Mouse (Mus musculus) heart, embryonic 13.5 days (tissue): Measurements from ENCODE around the gene Slc29a1. TPM values are rescaled to one million over a fixed set of nuclear protein-coding genes. Genes with fewer than 3 reads are reported as not detected.

Source experiments
- ATAC-seq: fragments of 200-750 bp; cut with Nextera tagmentation; 2 replicates; pipeline ENCODE4 v1.8.0; 2017; ENCODE audit warnings: moderate TSS enrichment; ENCODE audit not compliant: insufficient number of reproducible peaks, low FRiP score, low TSS enrichment; ENCODE audit errors: extremely low read depth
- H3K27ac ChIP-seq: fragments of 300-500 bp; sonication (generic); replicated peaks from 2 replicates; pipeline ENCODE4 v1.5.1; 2015; ENCODE audit warnings: moderate library complexity, mild to moderate bottlenecking, inconsistent platforms
- H3K27me3 ChIP-seq: fragments of 300-500 bp; sonication (generic); replicated peaks from 2 replicates; pipeline ENCODE4 v1.6.1; 2015; ENCODE audit warnings: mild to moderate bottlenecking, inconsistent platforms
- H3K36me3 ChIP-seq: fragments of 300-500 bp; sonication (generic); 2 replicates; pipeline ENCODE4 v1.6.1; 2015; ENCODE audit warnings: mild to moderate bottlenecking, inconsistent platforms
- H3K4me1 ChIP-seq: fragments of 300-500 bp; sonication (generic); 2 replicates; pipeline ENCODE4 v1.6.1; 2015; ENCODE audit warnings: inconsistent platforms
- H3K4me2 ChIP-seq: fragments of 300-500 bp; sonication (generic); 2 replicates; pipeline ENCODE4 v1.6.1; 2015; ENCODE audit warnings: inconsistent platforms, mild to moderate bottlenecking, moderate library complexity
- H3K4me3 ChIP-seq: fragments of 300-500 bp; sonication (generic); 2 replicates; pipeline ENCODE4 v1.5.1; 2015; ENCODE audit warnings: moderate library complexity, mild to moderate bottlenecking, inconsistent platforms
- H3K9ac ChIP-seq: fragments of 300-500 bp; sonication (generic); 2 replicates; pipeline ENCODE4 v1.6.1; 2015; ENCODE audit warnings: inconsistent platforms, mild to moderate bottlenecking, moderate library complexity
- H3K9me3 ChIP-seq: fragments of 300-500 bp; sonication (generic); 2 replicates; pipeline ENCODE4 v1.6.1; 2016; ENCODE audit warnings: inconsistent platforms
- WGBS: fragments of 180-500 bp; shearing (Covaris S2); methylation state at CpG from one replicate; pipeline ENCODE4 v1.1.7; 2015; ENCODE audit warnings: mixed read lengths; 5-methylcytosine and 5-hydroxymethylcytosine counted together
- polyA plus RNA-seq: library from polyadenylated mRNA; unstranded; fragments of >200 nt; fragmentation: Nextera tagmentation; extraction: Ambion mirVana; gene quantifications from 2 replicates; pipeline ENCODE4 v1.2.1, GENCODE M21; 2015

Gene Slc29a1
- polyA plus RNA-seq, 1 experiment from 2014 or later: 68.8 TPM

DNA sequence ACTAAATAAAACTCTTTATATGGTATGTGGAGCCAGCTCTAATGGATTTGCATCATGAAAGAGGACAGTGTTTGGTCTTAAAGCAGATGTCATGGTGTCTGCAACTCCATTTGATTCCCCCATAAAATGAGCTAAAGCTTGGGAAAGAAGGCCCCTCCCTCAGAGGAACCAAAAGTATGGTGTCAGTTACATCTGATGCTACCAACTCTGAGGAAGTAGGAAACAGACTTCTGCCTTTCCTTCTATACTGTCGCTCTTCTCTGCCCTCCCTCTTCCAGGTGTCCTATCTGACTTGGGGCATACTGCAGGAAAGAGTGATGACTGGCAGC, 33.4 kb downstream of the Slc29a1 start:
- Histone ChIP-seq H3K27ac (0 out of 2 replicates have a peak overlapping the region, but pooled peaks have one; percentile 50), H3K27me3 (no peaks in the 10 kb centered on the region), H3K4me3 (no peak overlapping the region), H3K9ac (no peak overlapping the region), H3K4me2 (no peak overlapping the region), H3K9me3 (no peaks in the 10 kb centered on the region), H3K4me1 (peaks cover 66% of the 10 kb centered on the region), H3K36me3 (peaks cover 60% of the 10 kb centered on the region)
- no peak for ATAC-seq
- WGBS: 67% methylated on average over 1 of the region's 1 CpGs

DNA sequence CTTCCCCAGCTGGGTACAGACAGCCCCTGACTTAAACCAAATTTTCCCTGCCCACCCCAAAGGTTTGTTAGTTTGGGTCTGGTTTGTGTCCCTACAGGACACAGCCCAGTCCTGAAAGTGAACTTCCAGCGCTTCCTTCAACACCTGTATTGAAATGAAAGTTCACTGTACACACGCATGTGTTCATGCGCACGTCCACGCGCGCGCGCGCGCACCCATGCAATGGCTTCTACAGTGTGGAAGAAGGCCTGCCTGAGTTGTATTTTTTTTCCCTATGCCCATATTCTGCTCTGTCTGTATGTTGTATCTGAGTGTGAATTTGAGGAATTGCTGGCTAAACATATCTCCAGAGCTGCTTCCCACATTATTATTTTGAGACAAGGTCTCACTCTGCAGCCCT, 34.3 kb downstream of the Slc29a1 start:
- no peak for ATAC-seq
- peak overlapping the region; percentile 76 for H3K4me3 ChIP-seq
- WGBS: 95% methylated on average over 11 of the region's 11 CpGs
- H3K27me3 ChIP-seq: no peaks in the 10 kb centered on the region
- peak overlapping the region; percentile 82 for H3K4me2 ChIP-seq
- H3K36me3 ChIP-seq: peaks cover 51% of the 10 kb centered on the region
- peaks cover 57% of the 10 kb centered on the region for H3K4me1 ChIP-seq
- peak overlapping the region; percentile 95 for H3K9ac ChIP-seq
- no peaks in the 10 kb centered on the region for H3K9me3 ChIP-seq
- H3K27ac ChIP-seq: no peak overlapping the region

DNA sequence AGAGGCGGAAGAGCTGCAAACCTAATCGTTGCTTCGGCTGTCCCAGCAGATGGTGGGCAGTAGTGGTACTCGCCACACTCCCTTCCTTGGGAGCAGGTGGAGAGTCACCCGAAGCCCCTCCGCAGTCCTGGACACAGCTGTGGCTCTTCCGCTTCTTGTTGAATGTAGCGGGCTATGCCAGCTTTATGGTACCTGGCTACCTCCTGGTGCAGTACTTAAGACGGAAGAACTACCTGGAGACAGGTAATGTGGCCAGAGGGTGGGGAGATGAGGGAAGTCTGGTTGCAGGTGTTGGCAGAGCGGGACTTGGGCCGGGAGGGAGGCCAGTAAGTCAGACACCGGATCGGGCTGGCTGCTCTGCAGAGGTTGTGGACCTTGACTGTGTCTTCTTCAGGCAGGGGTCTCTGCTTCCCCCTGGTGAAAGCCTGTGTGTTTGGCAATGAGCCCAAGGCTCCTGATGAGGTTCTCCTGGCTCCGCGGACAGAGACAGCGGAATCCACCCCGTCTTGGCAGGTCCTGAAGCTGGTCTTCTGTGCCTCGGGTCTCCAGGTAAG, 34.8 kb downstream of the Slc29a1 start:
- Histone ChIP-seq H3K9me3 (no peaks in the 10 kb centered on the region), H3K27me3 (no peaks in the 10 kb centered on the region), H3K27ac (peak overlapping the region; percentile 76), H3K9ac (peak overlapping the region; percentile 95), H3K4me2 (peak overlapping the region; percentile 82), H3K36me3 (peaks cover 46% of the 10 kb centered on the region), H3K4me1 (peaks cover 52% of the 10 kb centered on the region), H3K4me3 (peak overlapping the region; percentile 76)
- ATAC-seq: no peak
- 11% methylated on average over 18 of the region's 18 CpGs for WGBS

DNA sequence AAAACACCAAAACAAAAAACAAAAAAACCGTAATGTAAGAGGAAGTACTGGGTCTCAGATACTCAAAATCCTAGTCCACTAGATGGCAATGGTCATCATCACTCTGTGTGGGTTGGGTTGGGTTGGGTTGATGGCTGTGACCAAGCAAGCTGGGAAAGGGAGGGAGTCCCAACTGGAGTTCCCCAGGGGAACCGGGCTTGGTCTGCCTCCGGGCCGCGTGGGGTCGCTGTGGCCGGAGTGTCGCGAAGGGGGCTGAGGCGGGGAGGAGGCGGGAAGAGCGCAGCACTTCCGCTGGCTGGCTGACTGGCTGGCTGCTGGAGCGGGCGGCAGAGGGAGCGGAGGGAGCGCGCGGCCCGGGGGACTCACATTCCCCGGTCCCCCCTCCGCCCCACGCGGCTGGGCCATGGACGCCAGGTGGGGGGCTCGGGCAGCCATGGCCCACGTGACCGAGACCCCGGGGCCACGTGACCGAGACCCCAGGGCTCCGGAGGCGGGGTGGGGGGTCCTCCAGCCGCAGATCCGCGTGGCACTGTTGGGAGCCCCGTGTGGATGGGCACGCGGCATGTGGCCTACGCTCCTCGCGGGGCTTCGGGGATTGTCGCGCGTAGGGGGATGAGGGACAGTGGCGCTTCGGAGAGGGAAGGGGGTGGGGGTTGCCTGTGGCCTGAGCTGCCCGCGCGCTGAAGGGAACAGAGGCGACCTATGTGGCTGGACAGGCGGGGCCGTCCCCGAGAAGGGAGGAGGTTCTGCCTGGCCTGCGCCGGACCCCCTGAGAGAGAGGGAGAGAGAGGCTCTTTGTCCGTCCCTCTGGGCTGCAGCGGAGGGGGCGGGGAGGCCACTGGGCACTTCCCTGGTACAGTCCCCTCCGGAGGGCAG, 35.5 kb downstream of the Slc29a1 start, which contains the start of gene Slc35b2:
Gene Slc35b2, plus strand, starts transcription at position 220 of the 876 bp plus-strand sequence.
- peak within 1 kb of the TSS; percentile 95 for H3K9ac ChIP-seq
- peak within 1 kb of the TSS; percentile 76 for H3K4me3 ChIP-seq
- peak within 1 kb of the TSS; percentile 76 for H3K27ac ChIP-seq
- H3K4me2 ChIP-seq: peak within 1 kb of the TSS; percentile 82
- peaks cover 39% of the 10 kb centered on the region for H3K36me3 ChIP-seq
- H3K9me3 ChIP-seq: no peaks in the 10 kb centered on the region
- peaks cover 45% of the 10 kb centered on the region for H3K4me1 ChIP-seq
- peak; percentile 72 for ATAC-seq
- WGBS: under 1% methylated on average over 53 of the region's 61 CpGs
- H3K27me3 ChIP-seq: peaks cover 2% of the 10 kb centered on the region; the same call in 1 of the 2 replicates

DNA sequence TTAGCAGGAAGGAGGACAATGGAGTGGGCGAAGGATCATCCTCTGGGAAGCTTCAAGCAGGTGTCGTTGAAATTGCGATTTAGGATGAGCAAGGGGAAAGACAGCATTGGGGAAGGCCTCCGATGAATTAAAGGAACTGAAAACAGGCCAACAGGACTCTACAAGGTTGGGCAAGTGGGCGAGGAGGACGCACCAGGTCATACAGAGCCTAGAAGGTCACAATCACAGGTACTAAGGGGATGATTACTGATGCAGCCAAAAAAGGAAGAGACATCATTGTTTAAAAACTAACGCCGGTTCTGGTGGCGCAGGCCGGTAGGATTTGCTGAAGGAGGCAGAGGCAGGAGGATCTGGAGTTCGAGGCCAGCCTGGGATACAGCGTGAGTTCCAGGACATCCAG, 36.2 kb downstream of the Slc29a1 start:
- Histone ChIP-seq H3K27me3 (peaks cover 9% of the 10 kb centered on the region), H3K4me3 (peak overlapping the region; percentile 76; the same call in 1 of the 2 replicates), H3K27ac (no peak overlapping the region), H3K36me3 (peaks cover 32% of the 10 kb centered on the region), H3K9me3 (no peaks in the 10 kb centered on the region), H3K4me2 (peak overlapping the region; percentile 82), H3K9ac (0 out of 2 replicates have a peak overlapping the region, but pooled peaks have one; percentile 95), H3K4me1 (peaks cover 38% of the 10 kb centered on the region)
- 70% methylated on average over 12 of the region's 12 CpGs for WGBS
- ATAC-seq: no peak

DNA sequence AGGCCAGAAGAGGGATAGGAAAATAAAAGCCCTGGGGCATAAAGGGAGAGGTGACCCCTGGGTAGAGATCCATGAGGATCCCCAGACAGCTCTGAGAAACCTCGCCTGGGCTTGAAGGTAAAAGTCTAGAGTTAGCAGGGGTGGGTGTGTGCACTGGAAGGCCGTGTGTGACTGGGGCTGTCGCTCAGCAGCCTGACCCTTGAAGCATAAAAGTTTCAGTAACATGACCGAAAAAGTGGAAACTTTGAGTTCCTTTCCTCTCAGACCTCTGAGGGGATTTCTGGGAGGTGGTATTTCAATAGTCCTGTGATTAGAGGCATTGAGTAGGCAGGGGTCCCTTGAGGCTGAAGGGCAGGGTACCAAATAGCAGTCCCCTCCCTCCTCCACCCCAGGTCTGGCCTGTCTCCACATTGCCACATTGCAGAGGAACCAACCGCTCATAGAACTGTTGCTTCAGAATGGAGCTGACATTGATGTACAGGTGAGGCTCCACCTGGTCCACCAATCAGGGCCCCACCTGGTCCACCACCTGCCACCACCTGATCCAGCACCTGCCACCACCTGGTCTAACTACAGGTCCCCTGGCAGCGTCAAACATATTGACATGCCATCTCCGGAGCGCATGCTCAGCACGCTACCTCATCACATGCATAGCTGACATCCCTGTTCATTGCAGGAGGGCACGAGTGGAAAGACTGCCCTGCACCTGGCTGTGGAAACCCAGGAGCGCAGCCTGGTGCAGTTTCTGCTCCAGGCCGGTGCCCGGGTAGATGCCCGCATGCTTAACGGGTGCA, 39.5 kb downstream of the Slc29a1 start:
- peaks cover under 1% of the 10 kb centered on the region; the same call in 1 of the 2 replicates for H3K36me3 ChIP-seq
- no peak overlapping the region for H3K27ac ChIP-seq
- H3K4me2 ChIP-seq: no peak overlapping the region
- peaks cover 30% of the 10 kb centered on the region for H3K27me3 ChIP-seq
- no peak overlapping the region for H3K9ac ChIP-seq
- no peak overlapping the region for H3K4me3 ChIP-seq
- 81% methylated on average over 15 of the region's 15 CpGs for WGBS
- H3K9me3 ChIP-seq: no peaks in the 10 kb centered on the region
- H3K4me1 ChIP-seq: peaks cover 32% of the 10 kb centered on the region
- no peak for ATAC-seq

DNA sequence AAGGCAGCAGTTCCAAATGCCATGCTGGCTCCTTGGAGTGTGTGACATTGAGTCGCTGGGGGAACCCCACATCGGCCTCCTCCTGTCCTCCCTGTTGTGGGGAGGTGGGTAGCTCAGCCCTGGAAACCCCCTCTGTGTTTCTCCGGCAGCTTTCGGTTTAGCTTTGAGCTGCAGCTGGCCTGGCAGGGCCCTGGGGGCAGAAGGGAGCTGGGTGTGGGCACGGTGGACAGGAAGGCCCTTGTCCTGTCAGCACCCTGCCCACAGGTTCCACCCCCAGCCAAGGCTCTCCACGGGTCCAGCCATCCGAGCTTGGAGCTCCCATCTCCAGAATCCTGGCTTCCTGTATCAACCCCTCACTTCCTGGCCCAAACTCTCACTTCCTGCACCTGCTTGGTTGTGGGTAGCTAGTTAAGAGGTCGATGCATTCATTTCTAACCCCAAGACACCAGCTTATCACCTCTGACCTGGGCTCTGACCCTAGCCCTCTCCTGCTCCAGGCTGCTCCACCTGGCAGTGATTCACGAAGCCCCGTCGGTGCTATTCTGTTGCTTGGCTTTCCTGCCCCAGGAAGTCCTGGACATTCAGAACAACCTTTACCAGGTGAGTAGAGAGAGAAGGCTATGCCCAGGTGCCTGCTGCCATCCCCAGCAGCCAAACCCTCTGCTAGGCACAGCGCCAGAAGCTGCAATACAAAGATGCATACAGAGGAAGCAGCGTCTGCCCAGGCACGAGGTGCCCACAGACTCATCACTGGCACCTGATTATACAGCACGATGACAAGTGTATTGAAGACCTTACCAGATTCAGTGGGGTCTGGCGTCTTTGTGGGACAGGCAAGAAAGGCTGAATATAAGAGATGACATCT, 41.2 kb downstream of the Slc29a1 start:
- WGBS: 61% methylated on average over 16 of the region's 16 CpGs
- ATAC-seq: no peak
- no peak overlapping the region for H3K27ac ChIP-seq
- no peak overlapping the region for H3K4me3 ChIP-seq
- H3K9me3 ChIP-seq: no peaks in the 10 kb centered on the region
- H3K27me3 ChIP-seq: peaks cover 47% of the 10 kb centered on the region
- H3K4me2 ChIP-seq: peak overlapping the region; percentile 78; the same call in 1 of the 2 replicates
- peaks cover 25% of the 10 kb centered on the region for H3K4me1 ChIP-seq
- H3K9ac ChIP-seq: peak overlapping the region; percentile 47; the same call in 1 of the 2 replicates
- H3K36me3 ChIP-seq: no peaks in the 10 kb centered on the region

DNA sequence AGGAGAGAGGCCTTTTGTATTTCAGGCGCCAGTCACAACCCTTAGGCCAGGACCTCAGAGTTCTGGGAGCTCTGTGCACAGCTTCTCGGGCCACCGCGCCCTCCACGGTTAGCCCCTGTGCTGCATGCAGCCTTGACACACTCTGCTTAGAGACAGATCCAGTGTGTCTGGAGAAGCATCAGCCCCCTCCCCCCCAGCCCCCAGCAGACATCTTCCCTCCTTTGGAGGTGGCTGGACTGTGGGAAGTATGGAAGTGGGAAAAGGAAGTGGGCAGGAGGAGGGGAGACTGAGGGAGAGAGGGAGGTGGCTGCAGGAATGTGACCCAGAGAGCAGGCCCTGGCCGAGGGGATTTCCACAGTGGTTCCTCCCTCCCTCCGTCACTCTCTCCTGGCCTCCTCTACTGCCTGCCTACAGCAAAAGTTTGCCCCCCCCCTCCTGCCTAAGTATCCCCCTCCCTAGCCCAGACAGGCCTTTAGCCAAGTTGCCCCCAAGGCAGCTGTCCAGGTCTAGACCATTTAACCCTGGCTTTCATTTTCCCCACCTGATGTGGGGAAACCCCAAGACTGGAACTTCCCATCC, 42.1 kb downstream of the Slc29a1 start:
- peak overlapping the region; percentile 70; the same call in 1 of the 2 replicates for H3K4me3 ChIP-seq
- peaks cover 54% of the 10 kb centered on the region for H3K27me3 ChIP-seq
- WGBS: 63% methylated on average over 7 of the region's 7 CpGs
- H3K9ac ChIP-seq: 0 out of 2 replicates have a peak overlapping the region, but pooled peaks have one; percentile 47
- no peaks in the 10 kb centered on the region for H3K9me3 ChIP-seq
- H3K4me2 ChIP-seq: peak overlapping the region; percentile 78
- peaks cover 25% of the 10 kb centered on the region for H3K4me1 ChIP-seq
- no peaks in the 10 kb centered on the region for H3K36me3 ChIP-seq
- H3K27ac ChIP-seq: no peak overlapping the region
- no peak for ATAC-seq

DNA sequence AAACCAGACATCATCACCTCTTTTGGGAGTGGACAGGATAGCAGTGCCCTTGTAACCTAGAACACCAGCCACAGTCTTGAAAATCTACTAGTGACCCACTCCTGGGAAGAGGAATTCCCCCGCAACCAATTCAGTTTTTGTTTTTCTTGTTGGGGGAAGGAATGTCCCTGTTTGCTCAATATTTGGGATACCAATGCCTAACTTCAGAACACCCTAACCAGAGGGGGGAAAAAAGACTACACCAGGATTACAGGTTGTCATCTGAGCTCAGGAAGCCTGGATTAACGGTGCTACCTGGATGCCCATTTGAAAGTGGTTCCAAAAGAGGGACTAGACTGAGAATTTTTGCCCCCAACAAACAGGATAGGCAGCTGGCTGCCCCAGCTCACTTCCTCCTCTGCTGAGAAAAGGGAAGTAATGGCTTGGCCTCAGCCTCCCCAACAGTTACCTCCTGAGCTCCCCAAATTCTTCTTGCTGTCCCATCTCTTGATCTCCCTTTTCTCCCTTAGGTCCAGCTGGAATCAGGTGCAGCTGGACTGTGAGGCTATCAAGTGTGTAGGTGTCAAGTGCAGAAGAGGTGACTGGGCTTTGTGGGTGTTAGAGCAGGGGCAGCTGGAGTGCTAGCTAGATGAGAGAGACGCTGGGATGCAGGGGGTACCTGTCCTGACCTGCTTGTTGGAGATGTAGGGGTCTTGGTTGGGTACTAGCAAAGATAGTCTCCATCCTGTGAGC, 42.7 kb downstream of the Slc29a1 start:
- no peak for ATAC-seq
- H3K9me3 ChIP-seq: no peaks in the 10 kb centered on the region
- no peak overlapping the region for H3K27ac ChIP-seq
- peak overlapping the region; percentile 78 for H3K4me2 ChIP-seq
- H3K36me3 ChIP-seq: no peaks in the 10 kb centered on the region
- peaks cover 54% of the 10 kb centered on the region for H3K27me3 ChIP-seq
- 60% methylated on average over 3 of the region's 3 CpGs for WGBS
- peak overlapping the region; percentile 70 for H3K4me3 ChIP-seq
- H3K4me1 ChIP-seq: peaks cover 25% of the 10 kb centered on the region
- H3K9ac ChIP-seq: peak overlapping the region; percentile 76

DNA sequence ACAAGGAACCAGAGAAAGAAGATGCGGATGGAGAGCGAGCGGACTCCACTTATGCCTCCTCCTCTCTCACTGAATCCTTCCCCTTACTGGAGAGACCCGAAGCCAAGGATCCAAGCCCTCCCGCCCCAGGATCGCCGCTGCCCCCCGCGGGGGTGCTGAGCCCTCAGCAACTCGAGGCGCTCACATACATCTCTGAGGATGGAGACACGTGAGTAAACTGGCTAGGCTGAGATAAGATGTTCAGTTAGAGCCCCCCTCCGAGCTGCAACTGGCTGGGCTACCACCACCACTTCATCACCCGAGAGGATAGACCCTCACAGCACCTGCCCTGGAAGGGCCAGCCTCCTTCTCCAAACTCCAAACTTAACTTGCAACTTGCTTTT, 43.3 kb downstream of the Slc29a1 start:
- Histone ChIP-seq H3K4me3 (peak overlapping the region; percentile 70), H3K9ac (peak overlapping the region; percentile 76), H3K4me1 (peaks cover 25% of the 10 kb centered on the region), H3K4me2 (peak overlapping the region; percentile 78), H3K9me3 (no peaks in the 10 kb centered on the region), H3K36me3 (no peaks in the 10 kb centered on the region), H3K27me3 (peaks cover 60% of the 10 kb centered on the region), H3K27ac (no peak overlapping the region)
- ATAC-seq: no peak
- 2% methylated on average over 14 of the region's 14 CpGs for WGBS
